Mouse (Mus musculus) limb, embryonic 14.5 days (tissue): ENCODE data around the gene Sfpq. TPM values are rescaled to one million over a fixed set of nuclear protein-coding genes. Genes with fewer than 3 reads are reported as not detected.

ENCODE experiments used
- ATAC-seq: fragments of 200-750 bp; cut with Nextera tagmentation; 2 replicates; pipeline ENCODE4 v1.8.0; 2017; ENCODE audit warnings: low read depth, moderate number of reproducible peaks, moderate TSS enrichment; ENCODE audit not compliant: low FRiP score
- DNase-seq: peaks from one replicate; pipeline ENCODE4 v3.0.0-alpha.2; 2015; ENCODE audit warnings: low spot score
- H3K27ac ChIP-seq: fragments of 300-500 bp; sonication (generic); replicated peaks from 2 replicates; pipeline ENCODE4 v1.5.1; 2014; ENCODE audit warnings: low read depth, mild to moderate bottlenecking, low read length, moderate library complexity, mixed read lengths
- H3K27me3 ChIP-seq: fragments of 300-500 bp; sonication (generic); 2 replicates; pipeline ENCODE4 v1.6.1; 2014; ENCODE audit warnings: low read length, mixed read lengths; ENCODE audit not compliant: control insufficient read depth, insufficient read depth
- H3K36me3 ChIP-seq: fragments of 300-500 bp; sonication (generic); 2 replicates; pipeline ENCODE4 v1.6.1; 2014; ENCODE audit warnings: mild to moderate bottlenecking, low read length, moderate library complexity, mixed read lengths; ENCODE audit not compliant: control insufficient read depth, insufficient read depth
- H3K4me1 ChIP-seq: fragments of 300-500 bp; sonication (generic); 2 replicates; pipeline ENCODE4 v1.6.1; 2014; ENCODE audit warnings: antibody characterized with exemption, low read length, mixed read lengths; ENCODE audit not compliant: control insufficient read depth, insufficient read depth
- H3K4me2 ChIP-seq: fragments of 300-500 bp; sonication (generic); replicated peaks from 2 replicates; pipeline ENCODE4 v1.6.1; 2014; ENCODE audit warnings: low read depth, mild to moderate bottlenecking, low read length, moderate library complexity; ENCODE audit not compliant: severe bottlenecking
- H3K4me3 ChIP-seq: fragments of 300-500 bp; sonication (generic); replicated peaks from 2 replicates; pipeline ENCODE4 v1.5.1; 2014; ENCODE audit warnings: low read length
- H3K9ac ChIP-seq: fragments of 300-500 bp; sonication (generic); 2 replicates; pipeline ENCODE4 v1.6.1; 2014; ENCODE audit warnings: mild to moderate bottlenecking, low read depth, low read length, moderate library complexity; ENCODE audit not compliant: severe bottlenecking
- H3K9me3 ChIP-seq: fragments of 300-500 bp; sonication (generic); 2 replicates; pipeline ENCODE4 v1.6.1; 2016; ENCODE audit warnings: low read length; ENCODE audit not compliant: control insufficient read depth
- POLR2A ChIP-seq: fragments of 200-500 bp; IDR thresholded peaks from 2 replicates; pipeline ENCODE4 v1.8.0; 2012; ENCODE audit warnings: inconsistent platforms, mild to moderate bottlenecking, moderate library complexity, borderline replicate concordance; ENCODE audit not compliant: insufficient read depth, insufficient read length; ENCODE audit errors: extremely low read depth
- WGBS: fragments of 180-500 bp; shearing (Covaris S2); extraction: QIAGEN DNeasy Blood & Tissue Kit; methylation state at CpG from one replicate; pipeline ENCODE4 v1.1.7; 2014; 5-methylcytosine and 5-hydroxymethylcytosine counted together
- polyA plus RNA-seq, 2 experiments: library from polyadenylated mRNA; depleted of rRNA in 1 of 2; stranded (reverse) in 1 of 2; unstranded in 1 of 2; fragments of >200 nt; fragmentation: Nextera tagmentation in 1 of 2; extraction: Ambion mirVana in 1 of 2; gene quantifications; 2 replicates each; pipeline versions ENCODE4 v1.2.1 to v1.2.3; 2012 to 2014

Gene Sfpq
- polyA plus RNA-seq, 2 experiments: 106 to 272 TPM

DNA sequence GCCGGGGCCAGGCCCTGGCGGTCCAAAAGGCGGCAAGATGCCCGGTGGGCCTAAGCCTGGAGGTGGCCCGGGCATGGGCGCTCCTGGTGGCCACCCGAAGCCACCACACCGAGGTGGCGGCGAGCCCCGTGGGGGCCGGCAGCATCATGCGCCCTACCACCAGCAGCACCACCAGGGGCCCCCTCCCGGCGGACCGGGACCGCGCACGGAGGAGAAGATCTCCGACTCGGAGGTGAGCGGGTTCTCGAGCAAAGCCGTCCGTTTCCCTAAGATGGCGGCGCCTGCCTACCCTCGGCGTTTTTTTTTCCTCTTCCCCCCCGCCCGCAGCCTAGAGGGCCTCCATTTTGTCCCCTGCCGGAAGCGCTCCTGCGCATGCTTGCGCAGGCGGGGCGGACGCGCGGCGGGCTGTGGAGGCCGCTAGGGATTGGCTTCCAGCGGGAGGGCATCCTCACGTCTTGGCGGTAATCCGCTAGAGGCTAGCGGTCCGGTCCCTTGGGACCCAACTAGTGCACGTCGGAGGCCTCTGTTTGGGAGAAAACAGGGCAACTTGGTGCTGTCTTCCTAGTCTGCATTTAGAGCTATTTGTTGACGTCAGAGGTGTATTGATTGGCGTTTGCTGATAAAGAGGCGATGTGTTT, 984 bp downstream of the Sfpq start:
- peak; percentile 65 for ATAC-seq
- WGBS: under 1% methylated on average over 46 of the region's 53 CpGs
- peaks cover 49% of the 10 kb centered on the region for H3K36me3 ChIP-seq

DNA sequence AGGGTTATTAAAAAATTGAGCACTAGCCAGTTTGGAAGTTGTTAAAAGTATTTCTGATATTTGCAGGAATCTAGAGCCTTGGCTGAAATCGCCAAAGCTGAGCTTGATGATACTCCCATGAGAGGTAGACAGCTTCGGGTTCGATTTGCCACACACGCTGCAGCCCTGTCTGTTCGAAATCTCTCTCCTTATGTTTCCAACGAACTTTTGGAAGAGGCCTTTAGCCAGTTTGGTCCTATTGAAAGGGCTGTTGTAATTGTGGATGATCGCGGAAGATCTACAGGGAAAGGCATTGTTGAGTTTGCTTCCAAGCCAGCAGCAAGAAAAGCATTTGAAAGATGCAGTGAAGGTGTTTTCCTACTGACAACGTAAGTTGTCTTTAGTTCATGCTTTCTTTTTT, 2.1 kb downstream of the Sfpq start:
- no peaks in the 10 kb centered on the region for H3K27me3 ChIP-seq
- no peak for ATAC-seq
- peaks cover 60% of the 10 kb centered on the region for H3K36me3 ChIP-seq
- peak overlapping the region; percentile 100 for H3K4me3 ChIP-seq
- TF ChIP-seq POLR2A: no peak
- no peak overlapping the region for H3K27ac ChIP-seq
- H3K4me2 ChIP-seq: peak overlapping the region; percentile 88
- peak overlapping the region; percentile 100 for H3K9ac ChIP-seq
- no peaks in the 10 kb centered on the region for H3K9me3 ChIP-seq
- peaks cover 17% of the 10 kb centered on the region for H3K4me1 ChIP-seq
- no peak for DNase-seq
- WGBS: 3% methylated on average over 9 of the region's 9 CpGs

More for the DNA sequence above, 984 bp downstream of the Sfpq start:
- TF ChIP-seq POLR2A: no peak
- Histone ChIP-seq H3K27me3 (no peaks in the 10 kb centered on the region), H3K4me3 (peak overlapping the region; percentile 100), H3K4me1 (peaks cover 17% of the 10 kb centered on the region), H3K9me3 (no peaks in the 10 kb centered on the region), H3K27ac (peak overlapping the region; percentile 99), H3K9ac (peak overlapping the region; percentile 100), H3K4me2 (peak overlapping the region; percentile 88)
- DNase-seq: peak; percentile 90

DNA sequence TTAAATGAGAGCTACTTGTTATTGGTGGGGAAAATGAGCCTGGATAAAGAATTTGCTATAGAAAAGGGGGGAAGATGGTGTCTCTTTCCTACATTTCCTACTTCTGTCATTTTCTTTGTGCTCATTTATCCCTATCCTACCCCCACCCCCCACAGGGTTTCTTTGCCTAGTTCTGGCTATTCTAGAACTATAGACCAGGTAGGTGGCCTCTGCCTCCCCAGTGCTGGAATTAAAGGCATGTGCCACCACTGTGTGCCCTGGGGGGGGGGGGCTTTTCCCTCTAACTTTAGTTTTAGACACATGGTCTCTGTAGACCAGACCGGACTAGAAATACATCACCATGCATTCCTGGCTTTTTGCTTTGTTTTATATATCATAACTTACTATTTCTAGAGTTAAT, 3.1 kb downstream of the Sfpq start:
- no peak for TF ChIP-seq POLR2A
- Histone ChIP-seq H3K4me3 (peak overlapping the region; percentile 100), H3K9ac (peak overlapping the region; percentile 100), H3K27me3 (no peaks in the 10 kb centered on the region), H3K9me3 (no peaks in the 10 kb centered on the region), H3K4me1 (peaks cover 17% of the 10 kb centered on the region), H3K4me2 (peak overlapping the region; percentile 88), H3K27ac (no peak overlapping the region), H3K36me3 (peaks cover 67% of the 10 kb centered on the region)
- ATAC-seq (no peak), DNase-seq (no peak)
- WGBS: 38% methylated on average over 1 of the region's 1 CpGs

DNA sequence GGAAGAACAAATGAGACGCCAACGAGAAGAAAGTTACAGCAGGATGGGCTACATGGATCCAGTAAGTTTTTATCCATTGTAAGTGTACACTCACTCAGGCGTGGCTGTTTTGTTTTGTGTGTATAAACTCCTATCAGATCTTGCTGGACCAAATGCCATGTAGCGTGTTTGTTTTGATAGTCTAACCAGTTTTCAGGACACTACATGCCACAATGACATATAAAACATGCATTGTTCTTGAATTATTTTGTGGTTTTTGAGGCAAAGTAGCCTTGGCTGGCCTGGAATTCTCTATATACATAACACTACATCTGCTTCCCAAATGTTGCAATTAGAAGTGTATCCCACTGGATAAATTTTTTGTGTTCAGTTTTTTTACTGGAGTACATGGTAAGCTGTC, 5.7 kb downstream of the Sfpq start:
- no peak overlapping the region for H3K27ac ChIP-seq
- H3K9ac ChIP-seq: no peak overlapping the region
- ATAC-seq: no peak
- H3K4me2 ChIP-seq: no peak overlapping the region
- no peak for DNase-seq
- no peak overlapping the region for H3K4me3 ChIP-seq
- H3K36me3 ChIP-seq: peaks cover 92% of the 10 kb centered on the region
- 88% methylated on average over 4 of the region's 4 CpGs for WGBS
- H3K27me3 ChIP-seq: no peaks in the 10 kb centered on the region
- H3K9me3 ChIP-seq: no peaks in the 10 kb centered on the region
- H3K4me1 ChIP-seq: peaks cover 14% of the 10 kb centered on the region
- no peak for TF ChIP-seq POLR2A

DNA sequence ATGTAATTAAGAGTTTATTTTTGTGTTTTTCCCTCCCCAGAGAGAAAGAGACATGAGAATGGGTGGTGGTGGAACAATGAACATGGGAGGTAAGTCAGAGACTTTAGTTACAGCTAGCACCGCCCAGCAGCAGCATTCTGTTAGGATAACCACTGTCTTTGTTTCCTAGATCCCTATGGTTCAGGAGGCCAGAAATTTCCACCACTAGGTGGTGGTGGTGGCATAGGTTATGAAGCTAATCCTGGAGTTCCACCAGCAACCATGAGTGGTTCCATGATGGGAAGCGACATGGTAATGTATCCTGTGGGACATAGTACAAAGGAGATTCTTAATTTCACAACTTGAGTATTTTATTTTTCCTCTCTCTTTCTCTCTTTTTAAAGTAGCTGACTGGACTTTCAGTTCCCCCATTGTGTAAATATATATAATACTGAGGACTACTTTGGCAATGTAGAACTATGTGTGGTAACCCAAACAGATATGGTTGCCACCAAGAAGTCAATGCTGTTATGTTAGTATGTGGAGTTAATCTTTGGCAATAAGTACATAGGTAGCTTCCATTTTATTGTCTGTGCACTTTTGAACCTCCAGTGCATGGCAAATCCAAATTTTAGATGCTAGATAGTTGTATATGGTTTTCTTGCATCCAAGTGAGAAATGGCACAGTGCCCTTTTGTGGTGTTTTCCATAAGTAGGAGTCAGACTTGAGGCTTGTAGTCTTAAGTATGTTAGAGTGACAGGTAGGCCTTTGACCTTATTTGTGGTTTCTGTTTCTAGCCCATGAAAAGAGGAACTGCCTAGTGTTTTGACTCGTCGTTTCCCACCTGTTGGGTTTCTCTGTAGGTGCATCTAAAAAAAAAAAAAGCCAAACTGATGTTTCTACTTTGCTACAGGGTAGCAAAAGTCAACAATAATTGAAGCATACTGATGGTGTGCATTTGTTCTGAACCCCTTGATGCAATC, 6.4 kb downstream of the Sfpq start:
- ATAC-seq (no peak), DNase-seq (peak; percentile 61)
- H3K9me3 ChIP-seq: no peaks in the 10 kb centered on the region
- peaks cover 96% of the 10 kb centered on the region for H3K36me3 ChIP-seq
- no peaks in the 10 kb centered on the region for H3K27me3 ChIP-seq
- H3K4me3 ChIP-seq: no peak overlapping the region
- no peak for TF ChIP-seq POLR2A
- 79% methylated on average over 4 of the region's 4 CpGs for WGBS
- H3K4me1 ChIP-seq: peaks cover 14% of the 10 kb centered on the region
- H3K9ac ChIP-seq: no peak overlapping the region
- H3K27ac ChIP-seq: no peak overlapping the region
- no peak overlapping the region for H3K4me2 ChIP-seq
